Mouse (Mus musculus) heart, adult 9 months (tissue): ENCODE results near the gene Ifi207.
"Not testable (repeated sequence)": the region's sequence is repeated elsewhere in the genome, so short reads cannot be mapped to it uniquely, and the experiment has no call there.

Experiments used
- DNase-seq, 2 experiments: peaks; one replicate each; pipeline ENCODE4 v3.0.0; 2022; ENCODE audit warnings: low spot score in 2 of 2

The Ifi207 gene

GRCm38 (mm10) chr1:173741656-173742055 lies at the start of gene Ifi207:
Gene Ifi207, minus strand, starts transcription at chr1:173741747.
- DNase-seq = peak; percentile 75 to 82

- DNase-seq = not testable (repeated sequence)
Observed at GRCm38 (mm10) chr1:173773457-173773856, 31.9 kb upstream of the Ifi207 start.

GRCm38 (mm10) chr1:173766848-173767617 lies 25.5 kb upstream of the Ifi207 start, which contains the start of gene Ifi204:
Gene Ifi204, minus strand, starts transcription at chr1:173766943.
- DNase-seq = peak; percentile 86 to 87

- DNase-seq = not testable (repeated sequence)
Observed at GRCm38 (mm10) chr1:173760032-173760431, 18.5 kb upstream of the Ifi207 start.

GRCm38 (mm10) chr1:173742262-173742661 lies 715 bp upstream of the Ifi207 start:
- DNase-seq = peak; percentile 28 to 46

GRCm38 (mm10) chr1:173740537-173740936 lies 1.0 kb downstream of the Ifi207 start:
- no peak for DNase-seq

- DNase-seq = peak in 1 of 2 experiments; percentile 20
Observed at GRCm38 (mm10) chr1:173736986-173737385, 4.6 kb downstream of the Ifi207 start.

GRCm38 (mm10) chr1:173735015-173735414 lies 6.5 kb downstream of the Ifi207 start:
- not testable (repeated sequence) for DNase-seq

- no peak for DNase-seq
Observed at GRCm38 (mm10) chr1:173733219-173733618, 8.3 kb downstream of the Ifi207 start.

GRCm38 (mm10) chr1:173694270-173694669 lies 47.3 kb downstream of the Ifi207 start:
- DNase-seq = peak in 1 of 2 experiments; percentile 8

GRCm38 (mm10) chr1:173678605-173679004 lies 62.9 kb downstream of the Ifi207 start:
- DNase-seq = not testable (repeated sequence)

GRCm38 (mm10) chr1:173673458-173674097 lies 68.0 kb downstream of the Ifi207 start, which contains the start of gene Ifi208:
Gene Ifi208, plus strand, starts transcription at chr1:173673675.
- peak in 1 of 2 experiments; percentile 17 for DNase-seq
